In the genomic region with DNA sequence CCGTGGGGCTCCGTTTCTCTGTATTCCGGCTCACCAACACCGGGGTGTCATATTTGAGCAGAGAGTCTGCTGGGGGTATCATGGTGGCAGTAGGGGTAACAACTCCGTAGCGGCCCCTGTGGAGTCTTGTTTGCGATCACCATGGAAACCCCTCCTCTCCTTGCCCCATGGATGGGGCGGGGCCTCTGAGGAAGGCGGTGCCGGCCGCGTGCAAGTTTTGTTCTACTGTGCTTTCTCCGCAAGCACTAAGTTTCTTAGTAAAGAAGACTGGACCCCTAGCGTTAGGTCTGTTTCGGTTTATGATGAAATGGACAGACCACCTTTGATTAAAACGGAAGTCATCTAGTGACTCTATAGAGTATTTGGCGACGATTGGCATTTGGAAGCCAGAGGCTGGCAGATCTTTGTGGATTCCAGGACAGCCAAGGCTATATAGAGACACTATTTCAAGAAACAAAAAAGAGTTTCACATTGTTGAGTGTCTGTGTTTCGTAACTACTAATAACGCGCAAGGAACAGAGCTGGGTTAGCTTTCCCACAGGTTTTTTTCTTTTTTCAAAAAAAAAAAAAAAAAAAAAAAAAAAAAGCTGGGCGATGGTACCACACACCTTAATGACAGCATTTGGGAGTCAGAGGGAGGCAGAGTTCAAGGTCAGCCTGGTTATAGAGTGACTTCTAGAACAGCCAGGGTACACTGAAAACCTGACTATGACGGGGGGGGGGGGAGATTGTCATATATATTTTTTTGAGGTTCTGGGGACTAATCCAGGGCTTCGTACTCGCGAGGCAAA, we compare ENCODE assay signal across 8 mouse cellular contexts. TPM values are rescaled to one million over a fixed set of nuclear protein-coding genes. Genes with fewer than 3 reads are reported as not detected.
DNase-seq lines count a peak whose midpoint lies in the region; ATAC-seq and TF ChIP-seq lines count a peak whose summit lies in the region.

A gene (minus strand): TSS at position 187 of the 791 bp plus-strand sequence.

- H3K4me2 ChIP-seq in forebrain, embryonic 15.5 days (replicated peaks), result peak within 1 kb of the TSS; percentile 86

- H3K9ac ChIP-seq in forebrain, embryonic 15.5 days (replicated peaks), result peak within 1 kb of the TSS; percentile 62

- peaks cover 21% of the 10 kb centered on the region for H3K4me1 ChIP-seq in forebrain, embryonic 15.5 days

- peak within 1 kb of the TSS; percentile 59 for H3K4me3 ChIP-seq in forebrain, embryonic 15.5 days
- peak within 1 kb of the TSS; percentile 93 for H3K4me3 ChIP-seq in layer of hippocampus, adult 2 months
- peak within 1 kb of the TSS; percentile 78 for H3K4me3 ChIP-seq in macrophage (ENCODE audit: inconsistent target)

- no peak for TF ChIP-seq CTCF in layer of hippocampus, adult 2 months (conservative IDR thresholded peaks at IDR 0.05)

- peak; percentile 47; the same call in 1 of the 2 replicates for ATAC-seq in forebrain, embryonic 15.5 days (replicated peaks)
- no peak for ATAC-seq in erythroid progenitor cell, adult 5-6 weeks (replicated peaks; ENCODE audit: low FRiP score, poor library complexity, severe bottlenecking)

- H3K36me3 ChIP-seq in forebrain, embryonic 15.5 days, result peaks cover 17% of the 10 kb centered on the region
- peaks cover 13% of the 10 kb centered on the region for H3K36me3 ChIP-seq in macrophage (ENCODE audit: inconsistent target)

- 2% methylated on average over 26 of the region's 26 CpGs for WGBS in forebrain, embryonic 15.5 days
- WGBS in macrophage (ENCODE audit: missing documents), result 7% methylated on average over 25 of the region's 26 CpGs

- H3K27ac ChIP-seq in forebrain, embryonic 15.5 days (replicated peaks), result peak within 1 kb of the TSS; percentile 53
- peak within 1 kb of the TSS; percentile 89 for H3K27ac ChIP-seq in layer of hippocampus, adult 2 months
- no peak within 1 kb of the TSS for H3K27ac ChIP-seq in macrophage

- no peaks in the 10 kb centered on the region for H3K27me3 ChIP-seq in forebrain, embryonic 15.5 days

- H3K9me3 ChIP-seq in forebrain, embryonic 15.5 days, result no peaks in the 10 kb centered on the region

- DNase-seq in NIH3T3 (ENCODE audit: low read depth), result peak; percentile 84
- DNase-seq in cerebellum, adult 11-12 months, result peak; percentile 51
- peak; percentile 66 for DNase-seq in heart, postnatal 4 days
- DNase-seq in layer of hippocampus, adult 2 months (ENCODE audit: low spot score in 2 of 2), result peak; percentile 23 to 38
- DNase-seq in right cerebral cortex, postnatal 10 days (ENCODE audit: low spot score in 2 of 2), result peak; percentile 48 to 54

- peaks cover 40% of the 10 kb centered on the region for H3K79me2 ChIP-seq in macrophage (ENCODE audit: inconsistent target)

RNA-seq across cellular contexts. Expression of the gene that starts here (rescaled TPM):
- 0.52 and 1.2 TPM in 2 replicates for polyA plus RNA-seq in forebrain, embryonic 15.5 days (2015; fragmentation: Nextera tagmentation; extraction: Ambion mirVana)
- not detected for total RNA-seq in heart, postnatal 4 days (2021)
- total RNA-seq in layer of hippocampus, adult 2 months (2021), result under 1 TPM; 0.64 to 1.00 TPM
- total RNA-seq in macrophage (2018; cell fraction: chromatin; rRNA removed), result not detected
- total RNA-seq in macrophage (2018; cell fraction: cytosol; rRNA removed), result under 1 TPM in 8 of 26 experiments, not detected in 18; 0.03 to 0.17 (median 0.07) TPM
- total RNA-seq in macrophage (2018; cell fraction: nucleus; rRNA removed), result not detected
- 0.09 TPM in 1 of 3 replicates, not detected in the others for polyA plus RNA-seq in macrophage (2018)
- total RNA-seq in erythroid progenitor cell, adult 5-6 weeks (2015; ENCODE audit: low replicate concordance), result not detected in 2 replicates
- not detected in 2 replicates for total RNA-seq in erythroid progenitor cell, adult 5-6 weeks (2017; ENCODE audit: low replicate concordance)

Comparison
In these comparisons a context has a peak if more than half of its experiments do, and no peak if none do; other contexts are left out.
1. Peak in DNase-seq in heart, postnatal 4 days; RNA of the gene not detected or under 1 TPM.
2. Peak in DNase-seq, H3K4me3 ChIP-seq and H3K27ac ChIP-seq in layer of hippocampus, adult 2 months; RNA of the gene not detected or under 1 TPM.
3. DNase-seq: peak in every context shown above with its lines; median percentile 84 in NIH3T3; 66 in heart, postnatal 4 days; 51 in cerebellum, adult 11-12 months; 51 in right cerebral cortex, postnatal 10 days; 30 in layer of hippocampus, adult 2 months.